Mouse (Mus musculus) myocyte (in vitro differentiated cells): Measurements from ENCODE around the gene 1700088E04Rik. TPM values are rescaled to one million over a fixed set of nuclear protein-coding genes. Genes with fewer than 3 reads are reported as not detected.

Experiments used
- H3K27me3 ChIP-seq: one replicate; pipeline ENCODE4 v1.6.1; 2011; ENCODE audit not compliant: control insufficient read depth, insufficient read depth, insufficient read length
- H3K36me3 ChIP-seq: one replicate; pipeline ENCODE4 v1.6.1; 2011; ENCODE audit not compliant: control insufficient read depth, insufficient read depth
- H3K4me2 ChIP-seq: one replicate; pipeline ENCODE4 v1.6.1; 2011; ENCODE audit warnings: low read depth, control low read depth
- H3K4me3 ChIP-seq: one replicate; pipeline ENCODE4 v1.5.1; 2011; ENCODE audit warnings: mild to moderate bottlenecking, control low read depth, moderate library complexity
- H3K79me2 ChIP-seq: one replicate; pipeline ENCODE4 v1.6.1; 2011; ENCODE audit not compliant: control insufficient read depth, insufficient read depth
- H3ac ChIP-seq: one replicate; pipeline ENCODE4 v1.6.1; 2011; ENCODE audit not compliant: control insufficient read depth, insufficient read length
- CEBPB ChIP-seq: IDR thresholded peaks from 2 replicates; pipeline ENCODE4 v1.6.1; 2011; ENCODE audit warnings: mild to moderate bottlenecking, moderate library complexity; ENCODE audit not compliant: poor library complexity, insufficient read depth, severe bottlenecking
- E2F4 ChIP-seq: IDR thresholded peaks from one replicate; pipeline ENCODE4 v1.6.1; 2011; ENCODE audit warnings: mild to moderate bottlenecking, control low read depth, moderate library complexity; ENCODE audit not compliant: insufficient read depth
- MAX ChIP-seq: IDR thresholded peaks from one replicate; pipeline ENCODE4 v1.6.1; 2011; ENCODE audit warnings: low read depth, mild to moderate bottlenecking, control low read depth
- MYOD1 ChIP-seq, 3 experiments: IDR thresholded peaks; one replicate each; pipeline ENCODE4 v1.6.1; 2011; ENCODE audit warnings: control low read depth in 2 of 3, low read depth in 2 of 3, mild to moderate bottlenecking in 2 of 3, moderate library complexity in 1 of 3; ENCODE audit not compliant: insufficient read length in 2 of 3, control insufficient read depth in 1 of 3
- MYOG ChIP-seq, 3 experiments: IDR thresholded peaks; one replicate each; pipeline ENCODE4 v1.6.1; 2011; ENCODE audit warnings: control low read depth in 2 of 3, low read depth in 2 of 3, mild to moderate bottlenecking in 2 of 3; ENCODE audit not compliant: insufficient read length in 2 of 3, control insufficient read depth in 1 of 3, insufficient read depth in 1 of 3
- POLR2A ChIP-seq: IDR thresholded peaks from one replicate; pipeline ENCODE4 v1.6.1; 2011; ENCODE audit warnings: low read depth, mild to moderate bottlenecking, control low read depth, moderate library complexity; ENCODE audit not compliant: insufficient read length
- POLR2AphosphoS2 ChIP-seq: IDR thresholded peaks from one replicate; pipeline ENCODE4 v1.6.1; 2011; ENCODE audit warnings: low read depth, control low read depth; ENCODE audit not compliant: insufficient read length
- REST ChIP-seq: IDR thresholded peaks from one replicate; pipeline ENCODE4 v1.6.1; 2011; ENCODE audit warnings: mild to moderate bottlenecking, control low read depth, moderate library complexity; ENCODE audit not compliant: insufficient read depth, insufficient read length
- SRF ChIP-seq: IDR thresholded peaks from one replicate; pipeline ENCODE4 v1.6.1; 2011; ENCODE audit warnings: low read depth; ENCODE audit not compliant: control insufficient read depth, insufficient read length
- TCF12 ChIP-seq: IDR thresholded peaks from one replicate; pipeline ENCODE4 v1.6.1; 2011; ENCODE audit warnings: mild to moderate bottlenecking, control low read depth; ENCODE audit not compliant: poor library complexity, insufficient read depth, severe bottlenecking
- TCF3 ChIP-seq: IDR thresholded peaks from one replicate; pipeline ENCODE4 v1.6.1; 2011; ENCODE audit warnings: low read depth, control low read depth; ENCODE audit not compliant: insufficient read length
- USF1 ChIP-seq: IDR thresholded peaks from one replicate; pipeline ENCODE4 v1.6.1; 2011; ENCODE audit warnings: low read depth, mild to moderate bottlenecking, control low read depth, moderate library complexity
- polyA plus RNA-seq: library from polyadenylated mRNA; unstranded; fragments of >200 nt; fragmentation: generic; extraction: Trizol; gene quantifications from one replicate; pipeline ENCODE4 v1.2.1, GENCODE M21; 2012; ENCODE audit warnings: missing spikeins

1700088E04Rik gene
- polyA plus RNA-seq, 1 experiment: 15.2 TPM

DNA sequence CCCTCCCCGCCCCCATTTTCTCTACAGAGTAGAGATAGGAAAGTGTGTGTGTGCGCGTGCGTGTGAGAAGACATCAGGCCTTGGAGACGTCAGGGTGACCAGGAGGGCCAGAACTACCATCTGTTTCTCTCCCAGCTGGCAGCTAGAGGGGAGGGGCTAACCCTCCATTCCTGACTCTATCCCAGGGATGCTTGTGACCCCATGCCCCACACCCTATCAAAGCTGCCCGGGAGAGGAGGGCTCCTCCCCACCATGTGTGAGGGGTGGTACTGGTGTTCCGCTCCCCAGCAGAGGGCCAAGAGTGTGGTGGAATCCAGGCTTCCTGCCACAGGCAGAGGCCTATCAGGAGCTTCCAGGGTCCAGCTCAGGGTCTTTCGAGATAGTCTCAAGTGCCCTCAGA is 25.7 kb upstream of the 1700088E04Rik start:
- H3ac ChIP-seq: no peak overlapping the region
- no peak for TF ChIP-seq REST
- TF ChIP-seq MYOG (IDR thresholded peaks at IDR 0.05; ENCODE audit: control insufficient read depth in 1 of 3, insufficient read depth in 1 of 3, insufficient read length in 2 of 3, low read depth in 2 of 3): peak in 1 of 3 experiments; percentile 48
- no peak for TF ChIP-seq TCF12
- no peak for TF ChIP-seq POLR2AphosphoS2
- H3K36me3 ChIP-seq: no peaks in the 10 kb centered on the region
- peaks cover 89% of the 10 kb centered on the region for H3K27me3 ChIP-seq
- no peak overlapping the region for H3K4me3 ChIP-seq
- H3K4me2 ChIP-seq: no peak overlapping the region
- H3K79me2 ChIP-seq: no peaks in the 10 kb centered on the region

DNA sequence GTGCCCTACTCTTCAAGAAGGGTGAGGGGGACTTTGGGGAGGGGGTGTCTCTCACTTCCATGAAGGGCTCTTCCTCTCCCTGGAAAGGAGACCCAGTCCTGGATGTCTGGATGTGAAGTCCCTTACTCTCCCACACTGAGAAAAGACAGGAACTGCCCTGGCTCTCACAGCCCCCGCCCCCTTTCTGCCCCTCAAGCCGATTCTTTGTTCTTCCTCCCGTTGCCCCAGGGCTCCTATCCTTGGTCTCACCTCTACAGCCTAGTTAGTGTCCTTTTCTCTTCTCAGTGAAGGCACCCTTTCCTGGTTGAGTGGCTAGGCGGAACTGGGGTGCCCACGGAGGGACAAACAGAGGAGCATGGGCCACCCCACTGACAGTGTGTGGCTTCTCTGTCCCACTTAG is 24.1 kb upstream of the 1700088E04Rik start, which contains the start of gene Sox10:
TSS of gene Sox10 (minus strand) at position 101 of the 400 bp plus-strand sequence.
- no peaks in the 10 kb centered on the region for H3K79me2 ChIP-seq
- H3K27me3 ChIP-seq: peaks cover 93% of the 10 kb centered on the region
- H3K4me2 ChIP-seq: no peak within 1 kb of the TSS
- TF ChIP-seq CEBPB (no peak), POLR2A (no peak), TCF3 (no peak), SRF (no peak), REST (no peak), USF1 (no peak), E2F4 (no peak), MAX (no peak), POLR2AphosphoS2 (no peak), TCF12 (no peak), MYOD1 (IDR thresholded peaks at IDR 0.05; ENCODE audit: control insufficient read depth in 1 of 3, insufficient read length in 2 of 3, low read depth in 2 of 3) (no peak), MYOG (IDR thresholded peaks at IDR 0.05; ENCODE audit: control insufficient read depth in 1 of 3, insufficient read depth in 1 of 3, insufficient read length in 2 of 3, low read depth in 2 of 3) (no peak)
- H3K36me3 ChIP-seq: no peaks in the 10 kb centered on the region
- no peak within 1 kb of the TSS for H3ac ChIP-seq
- no peak within 1 kb of the TSS for H3K4me3 ChIP-seq

DNA sequence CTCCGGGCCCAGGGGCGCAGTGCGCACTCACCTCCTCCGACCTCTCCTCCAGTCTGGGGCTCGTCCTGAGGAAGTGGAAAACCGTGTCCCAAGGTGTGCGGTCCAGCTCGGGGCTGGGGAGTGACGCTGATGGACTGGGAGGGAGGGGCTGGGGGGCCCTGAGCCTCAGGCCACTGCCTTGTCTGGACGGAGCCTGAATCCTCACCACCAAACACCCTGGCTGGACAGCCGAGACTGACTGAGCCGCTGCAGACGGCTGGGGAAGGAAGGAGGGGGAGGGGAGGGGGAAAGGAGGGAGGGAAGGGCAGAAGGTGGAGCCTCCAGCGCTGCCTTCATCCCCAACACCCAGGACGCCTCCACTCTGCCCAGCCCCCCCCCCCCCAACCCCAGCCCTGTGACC is 23.2 kb upstream of the 1700088E04Rik start:
- H3K79me2 ChIP-seq: no peaks in the 10 kb centered on the region
- H3K4me2 ChIP-seq: no peak overlapping the region
- no peak overlapping the region for H3K4me3 ChIP-seq
- peaks cover 97% of the 10 kb centered on the region for H3K27me3 ChIP-seq
- no peak for TF ChIP-seq POLR2A
- no peak for TF ChIP-seq USF1
- TF ChIP-seq TCF3: no peak
- TF ChIP-seq E2F4: no peak
- TF ChIP-seq MYOG (IDR thresholded peaks at IDR 0.05; ENCODE audit: control insufficient read depth in 1 of 3, insufficient read depth in 1 of 3, insufficient read length in 2 of 3, low read depth in 2 of 3): no peak
- no peak for TF ChIP-seq CEBPB
- TF ChIP-seq MAX: no peak
- no peak for TF ChIP-seq POLR2AphosphoS2
- TF ChIP-seq REST: no peak
- TF ChIP-seq SRF: no peak
- no peak for TF ChIP-seq MYOD1 (IDR thresholded peaks at IDR 0.05; ENCODE audit: control insufficient read depth in 1 of 3, insufficient read length in 2 of 3, low read depth in 2 of 3)
- TF ChIP-seq TCF12: no peak
- no peak overlapping the region for H3ac ChIP-seq
- H3K36me3 ChIP-seq: no peaks in the 10 kb centered on the region

DNA sequence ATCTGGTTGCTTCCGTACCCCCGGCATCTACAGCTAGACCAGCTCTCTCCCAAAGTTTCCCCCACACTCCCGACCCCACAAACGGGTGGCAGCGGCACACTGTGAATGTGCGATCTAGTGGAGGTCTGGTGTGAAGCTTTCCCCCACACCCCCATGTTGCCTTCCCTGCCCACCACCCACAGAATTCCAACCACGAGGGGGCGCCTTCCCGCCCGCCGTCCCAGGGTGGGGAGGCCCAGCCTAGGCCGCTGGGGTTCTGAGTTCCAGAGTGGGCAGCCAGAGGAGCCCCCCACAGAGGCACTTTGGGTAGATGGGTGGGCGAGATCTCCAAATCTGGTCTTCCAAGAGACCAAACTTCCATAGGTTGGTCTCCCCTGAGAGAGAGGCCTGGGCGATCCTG is 21.8 kb upstream of the 1700088E04Rik start:
- no peak overlapping the region for H3ac ChIP-seq
- no peaks in the 10 kb centered on the region for H3K36me3 ChIP-seq
- no peak for TF ChIP-seq MYOD1 (IDR thresholded peaks at IDR 0.05; ENCODE audit: control insufficient read depth in 1 of 3, insufficient read length in 2 of 3, low read depth in 2 of 3)
- no peak overlapping the region for H3K4me3 ChIP-seq
- peaks cover 100% of the 10 kb centered on the region for H3K27me3 ChIP-seq
- H3K79me2 ChIP-seq: no peaks in the 10 kb centered on the region
- H3K4me2 ChIP-seq: no peak overlapping the region

DNA sequence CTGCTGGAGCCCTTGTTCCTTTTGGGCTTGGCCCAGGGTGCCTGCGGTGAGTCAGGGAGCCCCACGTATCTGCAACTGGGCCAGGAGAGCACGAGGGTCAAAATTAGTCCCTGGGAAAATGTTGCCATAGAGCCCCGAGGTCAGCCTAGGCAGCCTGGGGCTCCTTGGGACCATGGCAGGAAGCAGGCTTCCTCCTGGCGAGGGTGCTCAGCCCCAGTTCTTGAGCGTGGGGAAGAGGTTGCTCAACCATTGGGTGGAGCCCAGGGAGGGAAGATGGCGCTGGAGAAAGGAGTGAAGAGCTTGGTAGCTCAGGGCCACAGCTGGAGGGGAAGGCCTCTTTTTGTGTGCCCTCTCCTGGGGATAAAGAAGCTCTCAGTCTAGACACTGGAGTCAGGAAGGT is 21.2 kb upstream of the 1700088E04Rik start:
- no peak overlapping the region for H3ac ChIP-seq
- no peak overlapping the region for H3K4me3 ChIP-seq
- TF ChIP-seq E2F4 (no peak), POLR2A (no peak), CEBPB (no peak), POLR2AphosphoS2 (no peak), TCF3 (no peak), REST (no peak), MYOD1 (IDR thresholded peaks at IDR 0.05; ENCODE audit: control insufficient read depth in 1 of 3, insufficient read length in 2 of 3, low read depth in 2 of 3) (no peak), MAX (no peak), MYOG (IDR thresholded peaks at IDR 0.05; ENCODE audit: control insufficient read depth in 1 of 3, insufficient read depth in 1 of 3, insufficient read length in 2 of 3, low read depth in 2 of 3) (no peak), SRF (no peak), TCF12 (no peak), USF1 (no peak)
- peaks cover 99% of the 10 kb centered on the region for H3K27me3 ChIP-seq
- H3K36me3 ChIP-seq: no peaks in the 10 kb centered on the region
- no peak overlapping the region for H3K4me2 ChIP-seq
- H3K79me2 ChIP-seq: no peaks in the 10 kb centered on the region
